Mouse (Mus musculus) brain, embryonic 14.5 days (tissue): ENCODE measurements around the gene Ssmem1.

ENCODE experiments used
- CTCF ChIP-seq: fragments of 200-500 bp; IDR thresholded peaks from 2 replicates; pipeline ENCODE4 v1.5.1; 2012; ENCODE audit warnings: inconsistent platforms, mild to moderate bottlenecking, moderate library complexity, borderline replicate concordance; ENCODE audit not compliant: insufficient read depth, insufficient read length; ENCODE audit errors: extremely low read depth
- POLR2A ChIP-seq: fragments of 200-500 bp; IDR thresholded peaks from 2 replicates; pipeline ENCODE4 v1.6.1; 2012; ENCODE audit warnings: mild to moderate bottlenecking, inconsistent platforms, borderline replicate concordance; ENCODE audit not compliant: poor library complexity, insufficient read depth, insufficient read length, severe bottlenecking; ENCODE audit errors: extremely low read depth

DNA sequence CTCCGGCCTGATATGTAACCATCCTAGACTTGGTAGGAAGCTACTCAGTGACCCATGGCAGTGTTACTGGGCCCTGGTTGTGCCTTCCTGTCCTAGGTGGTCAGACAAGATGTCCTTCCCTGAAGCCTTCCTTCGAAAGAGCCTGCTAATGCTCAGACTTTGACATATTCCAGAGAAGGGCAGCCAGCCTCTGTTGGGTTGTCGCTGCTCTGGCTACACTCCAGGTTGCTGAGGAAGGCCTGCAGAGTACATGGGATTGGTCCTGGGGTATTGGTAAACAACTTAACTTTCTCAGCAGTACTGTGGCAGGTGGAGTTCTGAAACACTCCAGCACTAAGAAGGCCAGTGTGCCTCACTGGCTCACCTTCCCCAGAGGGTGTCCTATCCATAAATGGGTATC lies 30.2 kb upstream of the Ssmem1 start:
- TF ChIP-seq CTCF (no peak), POLR2A (no peak)
